ENCODE assay signal across 8 mouse cellular contexts in genomic region chr19:37209467-37210128, GRCm38 (mm10). TPM values are rescaled to one million over a fixed set of nuclear protein-coding genes. Genes with fewer than 3 reads are reported as not detected.
DNase-seq lines count a peak whose midpoint lies in the region; ATAC-seq and TF ChIP-seq lines count a peak whose summit lies in the region.

No protein-coding gene starts in this region.

- no peak overlapping the region for H3K4me3 ChIP-seq in kidney, postnatal 0 days (replicated peaks; ENCODE audit: low read depth, low read length)
- peak overlapping the region; percentile 100; the same call in 1 of the 2 replicates for H3K4me3 ChIP-seq in forebrain, embryonic 13.5 days

- peak; percentile 42 for TF ChIP-seq CTCF in kidney, postnatal 0 days (IDR thresholded peaks at IDR 0.05; ENCODE audit: low read depth)

- peak overlapping the region; percentile 82; the same call in 1 of the 2 replicates for H3K4me2 ChIP-seq in kidney, postnatal 0 days (ENCODE audit: low read length)
- H3K4me2 ChIP-seq in forebrain, embryonic 13.5 days = peak overlapping the region; percentile 92

- H3K36me3 ChIP-seq in kidney, postnatal 0 days (ENCODE audit: insufficient read depth, low read length) = 0 out of 2 replicates have a peak, but pooled peaks cover 12% of the 10 kb centered on the region
- H3K36me3 ChIP-seq in forebrain, embryonic 13.5 days (ENCODE audit: poor library complexity, severe bottlenecking) = peaks cover 31% of the 10 kb centered on the region

- WGBS in kidney, postnatal 0 days = 85% methylated on average over 8 of the region's 8 CpGs
- WGBS in forebrain, embryonic 13.5 days = 86% methylated on average over 8 of the region's 8 CpGs

- no peaks in the 10 kb centered on the region for H3K9me3 ChIP-seq in kidney, postnatal 0 days (replicated peaks; ENCODE audit: low read length)
- H3K9me3 ChIP-seq in forebrain, embryonic 13.5 days (replicated peaks) = no peaks in the 10 kb centered on the region

- H3K27ac ChIP-seq in kidney, postnatal 0 days = no peak overlapping the region
- H3K27ac ChIP-seq in forebrain, embryonic 13.5 days = no peak overlapping the region

- no peak for DNase-seq in kidney, postnatal 0 days (ENCODE audit: low spot score)
- no peak for DNase-seq in kidney, adult 18-20 months
- DNase-seq in adipocyte (ENCODE audit: low spot score) = peak; percentile 56
- DNase-seq in lung, postnatal 36 days = peak; percentile 21
- DNase-seq in adrenal gland, postnatal 4 days (ENCODE audit: low spot score in 2 of 2) = no peak
- DNase-seq in urinary bladder, postnatal 14 days (ENCODE audit: low spot score) = no peak
- no peak for DNase-seq in adrenal gland, postnatal 25 days

- no peak overlapping the region for H3K9ac ChIP-seq in kidney, postnatal 0 days (ENCODE audit: low read depth, low read length)
- peak overlapping the region; percentile 21; the same call in 1 of the 2 replicates for H3K9ac ChIP-seq in forebrain, embryonic 13.5 days

- H3K27me3 ChIP-seq in kidney, postnatal 0 days (ENCODE audit: insufficient read depth, low read length) = no peaks in the 10 kb centered on the region
- peaks cover 4% of the 10 kb centered on the region; the same call in 1 of the 2 replicates for H3K27me3 ChIP-seq in forebrain, embryonic 13.5 days

- H3K4me1 ChIP-seq in kidney, postnatal 0 days (replicated peaks; ENCODE audit: insufficient read depth, low read length) = 0 out of 2 replicates have a peak, but pooled peaks cover 7% of the 10 kb centered on the region
- H3K4me1 ChIP-seq in forebrain, embryonic 13.5 days = peaks cover 19% of the 10 kb centered on the region

- no peak for ATAC-seq in kidney, postnatal 0 days (replicated peaks; ENCODE audit: low FRiP score, low read depth)
- ATAC-seq in forebrain, embryonic 13.5 days = no peak

RNA-seq across cellular contexts. Expression of gene Cpeb3, which starts 1.2 kb away (rescaled TPM):
- polyA plus RNA-seq in kidney, postnatal 0 days (2015; fragmentation: Nextera tagmentation; extraction: Ambion mirVana) = 2.1 and 2.7 TPM in 2 replicates
- 4.2 and 4.8 TPM in 2 replicates for polyA plus RNA-seq in forebrain, embryonic 13.5 days (2015; fragmentation: Nextera tagmentation; extraction: Ambion mirVana)
- total RNA-seq in adrenal gland, postnatal 4 days (2021) = 10 to 100 TPM; 20.4 to 20.6 TPM
- 17.2 and 31.9 TPM in 2 replicates for total RNA-seq in adrenal gland, postnatal 25 days (2021)

RNA-seq across cellular contexts. Expression of gene March5, which starts 2.3 kb away (rescaled TPM):
- polyA plus RNA-seq in kidney, postnatal 0 days (2015; fragmentation: Nextera tagmentation; extraction: Ambion mirVana) = 96.4 and 98.2 TPM in 2 replicates
- 128 and 139 TPM in 2 replicates for polyA plus RNA-seq in forebrain, embryonic 13.5 days (2015; fragmentation: Nextera tagmentation; extraction: Ambion mirVana)
- total RNA-seq in adrenal gland, postnatal 4 days (2021) = 10 to 100 TPM; 90.3 to 91.3 TPM
- total RNA-seq in adrenal gland, postnatal 25 days (2021) = 98.8 and 117 TPM in 2 replicates

Comparison
In these comparisons a context has a peak if more than half of its experiments do, and no peak if none do; other contexts are left out.
1. DNase-seq: peak in adipocyte (single experiment) and lung, postnatal 36 days (single experiment); none in kidney, postnatal 0 days (single experiment), kidney, adult 18-20 months (single experiment), adrenal gland, postnatal 4 days (0 of 2), urinary bladder, postnatal 14 days (single experiment) and adrenal gland, postnatal 25 days (single experiment).